Mouse (Mus musculus): ENCODE data around the gene Foxn4. TPM values are rescaled to one million over a fixed set of nuclear protein-coding genes. Genes with fewer than 3 reads are reported as not detected.

Gene Foxn4
- polyA plus RNA-seq (2016; fragmentation: Nextera tagmentation; extraction: Ambion mirVana), result 4.0 and 4.2 TPM in 2 replicates

DNA sequence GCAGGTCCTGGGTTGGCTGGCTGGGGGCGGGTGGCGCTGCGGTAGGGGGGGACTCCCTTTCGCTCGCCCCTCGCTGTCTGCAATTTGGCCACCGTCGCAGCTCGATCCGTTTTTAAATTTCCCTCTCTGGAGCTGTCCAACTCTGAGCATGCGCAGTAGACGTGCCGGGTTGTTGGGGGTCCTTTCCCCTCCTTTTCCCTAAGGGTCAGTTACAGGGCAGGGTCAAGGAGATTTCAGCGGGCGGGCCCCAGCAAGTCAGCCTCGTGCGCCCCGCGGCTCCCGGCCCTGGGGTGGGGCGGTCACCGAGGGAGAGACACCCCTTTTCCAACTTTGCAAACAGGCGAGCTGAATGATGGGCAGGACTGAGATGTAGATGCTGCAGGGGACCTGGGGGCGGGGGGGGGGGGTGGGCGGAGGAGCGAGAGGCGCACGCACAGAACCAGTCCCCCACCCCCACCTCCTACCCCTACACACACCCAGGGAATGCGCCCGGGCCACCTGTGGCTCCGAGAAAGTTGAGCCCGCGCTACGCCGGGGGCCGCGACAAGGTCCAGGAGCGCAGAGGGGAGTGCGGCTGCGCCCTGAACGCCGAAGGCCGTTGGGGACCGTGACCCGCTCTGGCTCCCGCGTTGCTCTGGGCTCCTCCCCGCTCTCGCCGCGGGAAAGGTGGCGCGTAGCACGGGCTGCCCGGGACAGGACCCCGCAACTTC lies at the start of gene Foxn4:
Gene Foxn4 (minus strand): TSS at position 115 of the 710 bp plus-strand sequence.
- peak within 1 kb of the TSS; percentile 55 for H3K4me3 ChIP-seq
- H3K36me3 ChIP-seq, result no peaks in the 10 kb centered on the region
- peaks cover 100% of the 10 kb centered on the region for H3K27me3 ChIP-seq (ENCODE audit: insufficient read depth, poor library complexity, severe bottlenecking)
- H3K4me1 ChIP-seq (replicated peaks), result peaks cover 65% of the 10 kb centered on the region
- WGBS, result under 1% methylated on average over 52 of the region's 56 CpGs
- H3K27ac ChIP-seq, result peak within 1 kb of the TSS; percentile 53
- DNase-seq (ENCODE audit: low spot score), result peak; percentile 58
- H3K9me3 ChIP-seq, result no peaks in the 10 kb centered on the region

DNA sequence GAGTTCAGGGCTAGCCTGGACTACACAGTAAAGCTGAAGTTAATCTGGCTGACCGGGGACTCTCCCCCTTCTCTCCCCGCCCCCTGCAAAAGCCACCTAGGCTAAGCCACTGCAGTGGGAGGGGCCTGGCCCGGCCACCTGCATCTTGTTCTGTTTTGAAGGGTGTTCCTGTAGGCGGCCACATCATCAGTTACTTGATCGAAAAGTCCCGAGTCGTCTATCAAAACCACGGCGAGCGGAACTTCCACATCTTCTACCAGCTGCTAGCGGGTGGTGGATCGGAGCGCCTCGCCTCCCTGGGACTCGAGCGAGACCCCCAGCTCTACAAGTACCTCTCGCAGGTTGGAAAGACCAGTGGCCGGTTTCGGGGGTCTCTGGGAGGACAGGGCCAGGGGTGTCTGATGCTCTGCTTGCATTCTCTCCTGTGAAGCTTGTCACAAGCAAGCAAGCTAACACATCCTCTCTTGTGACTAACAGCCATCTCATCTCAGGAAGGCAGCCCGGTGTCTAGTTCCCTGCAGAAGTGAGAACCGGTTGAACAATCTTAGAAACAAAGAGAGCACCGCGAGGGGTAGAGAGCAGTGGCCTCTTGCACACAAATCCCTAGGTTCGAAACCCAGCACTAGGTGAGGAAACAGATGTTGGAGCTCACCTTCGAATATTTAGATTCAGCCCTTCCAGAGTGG lies 49.6 kb upstream of the Foxn4 start:
- peaks cover 13% of the 10 kb centered on the region for H3K4me1 ChIP-seq (replicated peaks)
- DNase-seq (ENCODE audit: low spot score), result no peak
- H3K36me3 ChIP-seq, result no peaks in the 10 kb centered on the region
- no peaks in the 10 kb centered on the region for H3K9me3 ChIP-seq
- H3K27ac ChIP-seq, result no peak overlapping the region
- H3K27me3 ChIP-seq (ENCODE audit: insufficient read depth, poor library complexity, severe bottlenecking), result peaks cover 12% of the 10 kb centered on the region; the same call in 1 of the 2 replicates
- WGBS, result 58% methylated on average over 25 of the region's 25 CpGs
- no peak overlapping the region for H3K4me3 ChIP-seq

DNA sequence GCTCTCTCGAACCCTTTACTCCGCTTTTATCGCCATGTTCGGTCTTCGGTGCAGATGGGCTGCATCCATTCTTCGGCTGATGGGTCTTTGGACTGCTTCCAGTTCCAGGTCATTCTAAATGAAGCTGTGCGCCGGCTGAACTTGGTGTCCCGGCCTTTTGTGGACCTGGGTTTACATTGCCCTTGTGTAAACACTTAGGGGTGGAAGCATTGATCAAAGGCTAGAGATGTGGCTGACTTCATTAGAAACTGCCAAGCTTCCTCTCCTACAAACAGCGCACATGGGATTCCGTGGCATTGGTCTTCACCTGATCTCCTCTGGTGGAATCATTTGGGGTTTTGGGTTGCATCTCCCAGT lies 36.1 kb upstream of the Foxn4 start:
- H3K9me3 ChIP-seq, result no peaks in the 10 kb centered on the region
- no peak for DNase-seq (ENCODE audit: low spot score)
- 0 out of 2 replicates have a peak overlapping the region, but pooled peaks have one; percentile 18 for H3K4me3 ChIP-seq
- peaks cover 52% of the 10 kb centered on the region for H3K27me3 ChIP-seq (ENCODE audit: insufficient read depth, poor library complexity, severe bottlenecking)
- 67% methylated on average over 11 of the region's 11 CpGs for WGBS
- H3K4me1 ChIP-seq (replicated peaks), result peaks cover 15% of the 10 kb centered on the region
- no peaks in the 10 kb centered on the region for H3K36me3 ChIP-seq
- H3K27ac ChIP-seq, result 0 out of 2 replicates have a peak overlapping the region, but pooled peaks have one; percentile 16

DNA sequence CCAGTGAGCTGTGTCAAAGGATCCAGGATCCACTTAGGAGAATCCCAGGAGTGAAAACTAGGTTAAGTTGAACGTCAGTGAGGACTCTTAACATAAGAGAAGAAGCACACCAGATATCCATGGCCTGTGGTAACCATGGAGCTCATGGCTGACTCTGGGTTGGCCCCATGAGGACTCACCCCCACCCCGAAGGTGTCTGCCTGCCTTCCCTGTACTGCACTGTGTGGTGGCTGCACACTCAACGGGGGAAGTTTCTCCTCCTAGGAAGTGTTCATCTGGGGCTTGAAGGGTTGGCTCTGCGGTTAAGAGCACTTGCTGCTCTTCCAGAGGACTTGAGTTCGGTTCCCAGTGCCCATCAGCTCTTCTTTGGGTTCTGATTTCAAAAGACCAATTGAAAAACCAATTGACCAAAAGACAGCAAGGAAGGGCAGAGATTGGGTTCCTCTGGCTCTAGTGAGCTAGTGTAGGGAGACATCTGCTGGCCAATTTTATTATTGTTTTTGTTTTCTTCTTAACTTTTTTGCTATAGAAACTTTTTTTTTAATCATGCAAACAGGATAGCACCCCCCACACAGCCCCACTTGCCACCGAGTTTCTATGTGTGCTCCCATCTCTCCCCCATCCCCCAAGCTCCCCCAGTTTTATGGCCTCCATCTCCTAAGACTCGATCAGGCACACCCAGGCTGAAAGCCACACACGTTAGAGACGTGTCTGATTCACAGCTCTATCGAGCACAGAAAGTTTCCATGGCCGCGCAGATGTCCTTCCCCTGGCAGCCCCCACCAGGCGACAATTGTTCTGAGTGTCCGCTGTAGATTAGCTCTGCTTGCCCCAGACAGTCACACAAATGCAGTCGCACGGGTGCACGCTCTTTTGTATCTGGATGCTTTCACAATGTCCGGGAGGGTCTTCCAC lies 35.4 kb upstream of the Foxn4 start:
- Histone ChIP-seq H3K4me3 (peak overlapping the region; percentile 18; the same call in 1 of the 2 replicates), H3K9me3 (no peaks in the 10 kb centered on the region), H3K4me1 (replicated peaks) (peaks cover 15% of the 10 kb centered on the region), H3K36me3 (no peaks in the 10 kb centered on the region), H3K27ac (peak overlapping the region; percentile 16; the same call in 1 of the 2 replicates), H3K27me3 (ENCODE audit: insufficient read depth, poor library complexity, severe bottlenecking) (peaks cover 59% of the 10 kb centered on the region)
- WGBS, result 45% methylated on average over 18 of the region's 18 CpGs
- DNase-seq (ENCODE audit: low spot score), result no peak

DNA sequence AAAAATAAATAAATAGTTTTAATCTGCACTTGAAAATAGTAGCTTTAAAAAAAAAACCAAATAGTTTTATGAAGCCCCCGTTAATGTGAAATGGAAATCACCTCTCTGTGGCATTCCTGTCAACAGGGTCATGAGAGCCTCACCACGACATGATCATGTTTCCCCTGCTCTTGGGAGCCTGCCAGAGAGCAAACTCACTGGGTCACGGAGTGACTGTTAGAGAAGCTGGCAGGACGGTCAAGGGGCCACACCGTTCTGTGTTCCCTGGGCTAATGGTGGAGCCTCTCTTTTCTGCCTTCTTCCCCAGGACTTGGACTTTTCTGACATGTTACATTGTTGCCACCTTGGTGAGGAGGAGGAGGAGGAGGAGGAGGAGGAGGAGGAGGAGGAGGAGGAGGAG lies 32.9 kb upstream of the Foxn4 start:
- Histone ChIP-seq H3K27me3 (ENCODE audit: insufficient read depth, poor library complexity, severe bottlenecking) (peaks cover 83% of the 10 kb centered on the region), H3K9me3 (no peaks in the 10 kb centered on the region), H3K4me1 (replicated peaks) (peaks cover 15% of the 10 kb centered on the region), H3K4me3 (no peak overlapping the region), H3K36me3 (no peaks in the 10 kb centered on the region), H3K27ac (no peak overlapping the region)
- DNase-seq (ENCODE audit: low spot score), result no peak
- WGBS, result 69% methylated on average over 5 of the region's 5 CpGs

DNA sequence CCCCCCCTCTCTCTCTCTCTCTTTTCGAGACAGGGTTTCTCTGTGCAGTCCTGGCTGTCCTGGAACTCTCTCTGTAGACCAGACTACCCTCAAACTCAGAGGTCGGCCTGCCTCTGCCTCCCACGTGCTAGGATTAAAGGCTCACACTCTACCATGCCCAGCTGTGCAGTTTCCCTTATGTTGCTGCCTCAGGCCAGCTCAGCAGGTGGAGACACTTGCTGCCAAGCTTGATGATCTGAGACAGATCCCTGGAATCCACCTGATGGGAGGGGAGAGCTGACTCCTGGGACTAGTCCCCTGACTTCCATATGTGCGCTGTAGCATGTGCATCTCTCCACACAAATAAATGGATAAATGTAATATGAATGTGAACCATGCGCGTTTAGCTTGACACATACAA lies 29.6 kb upstream of the Foxn4 start:
- Histone ChIP-seq H3K9me3 (no peaks in the 10 kb centered on the region), H3K4me3 (no peak overlapping the region), H3K36me3 (no peaks in the 10 kb centered on the region), H3K4me1 (replicated peaks) (peaks cover 35% of the 10 kb centered on the region), H3K27me3 (ENCODE audit: insufficient read depth, poor library complexity, severe bottlenecking) (peaks cover 93% of the 10 kb centered on the region), H3K27ac (no peak overlapping the region)
- WGBS, result 82% methylated on average over 6 of the region's 6 CpGs
- no peak for DNase-seq (ENCODE audit: low spot score)

DNA sequence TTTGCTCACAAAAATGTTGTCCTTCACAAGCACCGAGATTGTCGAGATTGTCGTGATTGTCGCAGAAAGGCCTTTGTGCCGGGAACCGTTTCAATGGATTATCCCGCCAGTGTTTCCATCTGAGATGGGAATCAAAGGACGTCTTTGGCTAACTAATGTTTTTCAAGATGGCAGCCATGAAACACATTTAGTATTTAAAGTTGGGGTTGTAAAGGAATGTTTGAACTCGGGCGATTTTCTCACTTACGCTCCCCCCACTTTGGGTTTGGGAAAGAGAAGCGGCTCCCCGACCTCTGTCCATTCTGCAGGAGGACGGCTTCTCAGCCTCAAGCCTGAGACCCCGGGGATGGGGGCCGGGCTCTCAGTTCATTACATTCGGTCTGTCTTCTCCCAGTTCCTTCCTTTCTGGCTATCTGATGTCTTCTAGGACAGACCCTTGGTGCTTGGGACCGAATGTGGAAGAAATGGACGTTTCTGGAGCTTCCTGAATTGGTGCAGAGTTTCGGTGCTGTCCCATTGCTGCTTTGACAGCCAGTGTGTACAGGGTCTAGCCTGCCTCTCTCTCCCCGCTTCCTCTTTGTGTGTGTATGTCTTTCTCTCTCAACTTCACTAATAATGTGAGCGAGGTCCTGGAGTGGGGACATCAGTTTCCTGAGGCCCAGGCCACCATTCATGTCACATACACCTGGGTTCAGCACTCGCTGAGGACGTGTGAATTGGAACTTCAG lies 26.4 kb upstream of the Foxn4 start:
- no peaks in the 10 kb centered on the region for H3K36me3 ChIP-seq
- 0 out of 2 replicates have a peak overlapping the region, but pooled peaks have one; percentile 16 for H3K4me3 ChIP-seq
- peak overlapping the region; percentile 73 for H3K27ac ChIP-seq
- H3K27me3 ChIP-seq (ENCODE audit: insufficient read depth, poor library complexity, severe bottlenecking), result peaks cover 93% of the 10 kb centered on the region
- peaks cover 38% of the 10 kb centered on the region for H3K4me1 ChIP-seq (replicated peaks)
- no peak for DNase-seq (ENCODE audit: low spot score)
- whole genome bisulfite sequencing, result 59% methylated on average over 24 of the region's 24 CpGs
- H3K9me3 ChIP-seq, result no peaks in the 10 kb centered on the region

DNA sequence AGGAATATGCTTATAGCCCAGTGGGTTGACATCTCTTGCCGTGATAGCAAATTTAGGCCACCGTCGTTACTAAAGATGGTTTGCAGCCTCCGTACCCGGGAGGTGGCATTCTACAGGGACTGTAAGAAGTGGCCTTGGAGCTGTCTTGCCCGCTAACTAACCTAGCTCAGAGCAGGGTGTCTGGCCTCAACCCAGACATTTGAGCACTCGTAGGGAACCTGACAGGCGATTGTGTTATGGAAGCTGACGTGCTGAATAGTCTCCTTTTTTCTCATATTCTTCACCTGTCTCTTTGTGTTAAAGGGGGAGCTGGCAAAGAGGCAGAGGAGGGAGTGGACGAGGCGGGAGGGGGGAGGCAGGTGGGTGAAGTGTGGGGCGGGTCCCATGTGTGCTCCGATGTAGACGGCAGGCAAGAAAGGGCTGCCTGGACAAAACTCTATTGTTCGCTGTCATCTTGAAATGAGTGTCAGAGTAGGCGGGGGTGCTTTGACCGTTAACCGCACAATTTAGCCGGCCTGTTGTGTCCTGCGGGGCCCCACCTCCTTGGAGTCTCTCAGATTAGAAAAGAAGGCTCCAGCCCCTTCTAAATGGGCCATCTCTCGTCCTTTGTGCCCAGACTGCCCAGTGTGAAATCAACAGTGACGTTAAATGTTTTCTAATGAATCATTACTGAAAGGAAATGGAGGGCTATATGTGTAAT lies 25.7 kb upstream of the Foxn4 start:
- Histone ChIP-seq H3K27ac (peak overlapping the region; percentile 73), H3K4me3 (peak overlapping the region; percentile 16; the same call in 1 of the 2 replicates), H3K9me3 (no peaks in the 10 kb centered on the region), H3K27me3 (ENCODE audit: insufficient read depth, poor library complexity, severe bottlenecking) (peaks cover 92% of the 10 kb centered on the region), H3K4me1 (replicated peaks) (peaks cover 38% of the 10 kb centered on the region), H3K36me3 (no peaks in the 10 kb centered on the region)
- peak; percentile 61 for DNase-seq (ENCODE audit: low spot score)
- WGBS, result 41% methylated on average over 22 of the region's 22 CpGs

DNA sequence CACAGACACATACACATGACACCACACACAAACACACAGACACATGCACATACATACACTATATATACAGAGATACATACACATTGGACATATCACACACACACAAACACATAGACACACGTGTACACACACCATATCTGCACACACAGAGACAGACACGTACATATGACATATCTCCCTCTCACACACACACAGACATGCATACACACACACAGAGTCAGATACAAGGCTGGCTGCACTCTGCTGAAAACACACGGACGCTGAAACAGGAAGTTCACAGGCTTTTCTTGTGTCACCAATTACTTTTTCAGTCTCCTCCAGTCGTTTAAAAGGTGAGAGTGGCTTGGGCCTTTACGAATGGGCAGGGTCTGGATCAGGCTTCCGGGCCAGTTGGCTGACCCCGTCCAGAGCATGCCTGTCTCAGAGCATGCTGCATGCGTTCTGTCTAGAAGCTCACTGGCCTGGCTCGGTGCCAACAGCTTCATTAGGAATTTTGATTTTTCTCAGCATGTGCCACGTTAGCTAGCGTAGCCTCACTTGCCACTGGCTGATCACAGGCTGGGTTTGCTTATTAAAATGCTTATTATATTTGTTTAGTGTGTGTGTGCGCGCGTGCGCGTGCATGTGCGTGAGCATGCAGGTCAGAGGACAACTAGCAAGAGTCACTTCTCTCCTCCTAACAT lies 24.7 kb upstream of the Foxn4 start:
- peaks cover 92% of the 10 kb centered on the region for H3K27me3 ChIP-seq (ENCODE audit: insufficient read depth, poor library complexity, severe bottlenecking)
- no peak overlapping the region for H3K4me3 ChIP-seq
- H3K36me3 ChIP-seq, result no peaks in the 10 kb centered on the region
- no peak overlapping the region for H3K27ac ChIP-seq
- no peaks in the 10 kb centered on the region for H3K9me3 ChIP-seq
- no peak for DNase-seq (ENCODE audit: low spot score)
- peaks cover 41% of the 10 kb centered on the region for H3K4me1 ChIP-seq (replicated peaks)
- 75% methylated on average over 18 of the region's 18 CpGs for WGBS

DNA sequence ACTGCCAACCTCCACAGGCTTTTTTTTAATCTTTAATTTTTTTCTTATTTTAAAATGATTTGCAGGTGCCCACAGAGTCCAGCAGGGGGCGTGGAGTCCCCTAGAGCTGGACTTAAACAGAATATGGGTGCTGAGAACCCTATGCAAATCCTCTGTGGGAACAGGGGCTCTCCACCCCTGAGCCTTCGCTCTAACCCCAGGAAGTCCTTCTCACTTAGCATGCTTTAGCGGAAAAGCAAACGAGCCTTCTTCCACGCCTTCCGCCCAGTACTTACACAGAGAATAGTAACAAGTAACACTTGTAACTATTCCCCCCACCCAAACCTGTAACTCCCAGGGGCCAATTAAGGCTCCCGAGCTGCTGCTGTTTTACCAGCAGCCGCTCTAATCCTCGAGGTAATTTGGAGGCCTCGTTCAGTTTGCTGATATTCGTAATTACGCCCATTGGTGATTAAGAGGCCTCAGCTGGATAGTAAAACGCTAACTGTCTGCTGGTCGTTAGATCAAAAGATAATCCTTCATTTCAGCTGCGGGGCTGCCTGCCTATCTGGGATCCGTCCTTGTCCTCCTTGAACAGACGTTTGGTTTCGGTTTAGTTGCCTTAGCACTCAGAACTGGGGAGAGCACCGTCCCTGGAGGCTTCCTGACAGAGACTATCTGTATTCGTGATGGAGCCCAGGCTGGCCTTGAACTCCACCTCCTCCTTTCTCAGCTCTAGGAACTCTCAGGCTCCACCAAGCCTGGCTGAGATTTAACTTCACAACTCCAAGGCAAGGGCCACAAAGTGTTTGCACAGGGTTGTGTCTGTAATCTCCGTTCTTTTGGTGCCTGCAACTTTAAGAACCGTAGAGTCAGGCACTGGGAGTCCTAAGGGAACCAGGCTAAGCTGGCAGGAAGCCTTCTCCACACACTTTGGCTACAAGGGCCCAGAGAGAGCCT lies 23.4 kb upstream of the Foxn4 start:
- no peaks in the 10 kb centered on the region for H3K36me3 ChIP-seq
- H3K4me1 ChIP-seq (replicated peaks), result peaks cover 45% of the 10 kb centered on the region

More for the DNA sequence above, 23.4 kb upstream of the Foxn4 start:
- no peak overlapping the region for H3K27ac ChIP-seq
- no peak overlapping the region for H3K4me3 ChIP-seq
- H3K9me3 ChIP-seq, result no peaks in the 10 kb centered on the region
- WGBS, result 40% methylated on average over 22 of the region's 22 CpGs
- DNase-seq (ENCODE audit: low spot score), result no peak
- peaks cover 93% of the 10 kb centered on the region for H3K27me3 ChIP-seq (ENCODE audit: insufficient read depth, poor library complexity, severe bottlenecking)

Measured in hindbrain, embryonic 10.5 days (tissue).